Mouse (Mus musculus): ENCODE data around the gene Bicc1. TPM values are rescaled to one million over a fixed set of nuclear protein-coding genes. Genes with fewer than 3 reads are reported as not detected.

The Bicc1 gene
- polyA plus RNA-seq, 2 experiments = 1.7 to 1.8 TPM

DNA sequence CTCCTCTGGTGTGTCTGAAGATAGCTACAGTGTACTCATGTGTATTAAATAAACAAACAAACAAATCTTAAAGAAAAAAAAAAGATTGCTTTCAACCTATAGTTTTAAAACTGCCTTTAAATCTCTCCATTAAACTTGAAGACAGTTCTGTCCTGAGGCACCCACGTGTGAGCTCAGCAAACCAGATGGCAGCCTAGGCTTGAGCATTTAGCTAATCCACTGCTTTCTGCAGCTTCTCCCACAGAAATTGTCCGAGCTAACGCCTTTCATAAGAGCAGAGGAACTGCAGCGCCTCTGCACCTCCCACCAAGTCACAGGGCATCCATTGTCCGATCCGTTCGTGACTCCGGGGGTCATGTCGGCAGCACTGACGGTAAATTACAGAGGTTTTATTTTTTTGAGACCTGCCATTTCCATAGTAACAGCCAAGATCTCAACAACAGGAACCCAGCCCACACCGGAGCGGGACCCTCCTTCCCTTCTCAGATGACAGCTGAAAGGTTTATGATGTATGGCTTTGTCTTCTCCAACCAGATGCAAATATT is 284.4 kb downstream of the Bicc1 start:
- 70% methylated on average over 12 of the region's 12 CpGs for WGBS (ENCODE audit: insufficient replicate concordance)
- no peak for DNase-seq (ENCODE audit: low read depth in 3 of 3, low spot score in 3 of 3)

More for the DNA sequence above, 284.4 kb downstream of the Bicc1 start:
- Histone ChIP-seq H3K4me1 (replicated peaks; ENCODE audit: control insufficient read depth in 2 of 2, insufficient read depth in 2 of 2, low read length in 1 of 2) (no peaks in the 10 kb centered on the region), H3K27me3 (ENCODE audit: control insufficient read depth, insufficient read depth, low read length) (no peaks in the 10 kb centered on the region), H3K4me2 (ENCODE audit: low read depth) (no peak overlapping the region), H3K4me3 (ENCODE audit: insufficient read depth in 1 of 2, low read depth in 2 of 2, low read length in 2 of 2) (no peak overlapping the region), H3K36me3 (replicated peaks; ENCODE audit: control insufficient read depth, insufficient read depth, low read depth) (no peaks in the 10 kb centered on the region), H3K9me3 (ENCODE audit: control insufficient read depth, low read length) (no peaks in the 10 kb centered on the region), H3K27ac (no peak overlapping the region), H3K9ac (replicated peaks) (no peak overlapping the region)
- ATAC-seq (ENCODE audit: insufficient read depth) = no peak
- TF ChIP-seq CTCF (IDR thresholded peaks at IDR 0.05; ENCODE audit: low read depth) (no peak), EP300 (IDR thresholded peaks at IDR 0.05; ENCODE audit: low read depth) (no peak)

Other genes with a start within 250 kb of the Bicc1 start
- 7.2 and 14.4 TPM in 2 replicates for gene Tfam, start 78.6 kb upstream of the Bicc1 start, polyA plus RNA-seq (2012; rRNA removed)
- gene Tfam, start 78.6 kb upstream of the Bicc1 start, polyA plus RNA-seq (2014; fragmentation: Nextera tagmentation; extraction: Ambion mirVana) = 31.1 and 33.2 TPM in 2 replicates
- gene Ube2d1, start 125.6 kb upstream of the Bicc1 start, polyA plus RNA-seq (2012; rRNA removed) = 6.9 and 7.3 TPM in 2 replicates
- 6.8 and 7.0 TPM in 2 replicates for gene Ube2d1, start 125.6 kb upstream of the Bicc1 start, polyA plus RNA-seq (2014; fragmentation: Nextera tagmentation; extraction: Ambion mirVana)
- 17.3 and 29.9 TPM in 2 replicates for gene Cisd1, start 185.3 kb upstream of the Bicc1 start, polyA plus RNA-seq (2012; rRNA removed)
- gene Cisd1, start 185.3 kb upstream of the Bicc1 start, polyA plus RNA-seq (2014; fragmentation: Nextera tagmentation; extraction: Ambion mirVana) = 78.2 and 80.2 TPM in 2 replicates
- 3.0 and 5.1 TPM in 2 replicates for gene Ipmk, start 188.1 kb upstream of the Bicc1 start, polyA plus RNA-seq (2012; rRNA removed)
- gene Ipmk, start 188.1 kb upstream of the Bicc1 start, polyA plus RNA-seq (2014; fragmentation: Nextera tagmentation; extraction: Ambion mirVana) = 7.9 and 9.5 TPM in 2 replicates